Mouse (Mus musculus) limb, embryonic 11.5 days (tissue): Measurements from ENCODE around the gene Duxbl2. TPM values are rescaled to one million over a fixed set of nuclear protein-coding genes. Genes with fewer than 3 reads are reported as not detected.
"Not testable (repeated sequence)": the region's sequence is repeated elsewhere in the genome, so short reads cannot be mapped to it uniquely, and the experiment has no call there.

ENCODE experiments used
- ATAC-seq: fragments of 200-750 bp; cut with Nextera tagmentation; 2 replicates; pipeline ENCODE4 v1.8.0; 2017; ENCODE audit warnings: low read depth; ENCODE audit not compliant: insufficient number of reproducible peaks, low FRiP score, low TSS enrichment
- DNase-seq: peaks from one replicate; pipeline ENCODE4 v3.0.0-alpha.2; 2015; ENCODE audit warnings: low spot score
- H3K27ac ChIP-seq: fragments of 300-500 bp; sonication (generic); replicated peaks from 2 replicates; pipeline ENCODE4 v1.5.1; 2014; ENCODE audit warnings: low read depth, mild to moderate bottlenecking, low read length
- H3K27me3 ChIP-seq: fragments of 300-500 bp; sonication (generic); 2 replicates; pipeline ENCODE4 v1.6.1; 2014; ENCODE audit warnings: mild to moderate bottlenecking, low read length, mixed read lengths; ENCODE audit not compliant: control insufficient read depth, insufficient read depth
- H3K36me3 ChIP-seq: fragments of 300-500 bp; sonication (generic); 2 replicates; pipeline ENCODE4 v1.6.1; 2014; ENCODE audit warnings: mild to moderate bottlenecking, low read length, moderate library complexity, mixed read lengths; ENCODE audit not compliant: control insufficient read depth, insufficient read depth
- H3K4me1 ChIP-seq: fragments of 300-500 bp; sonication (generic); 2 replicates; pipeline ENCODE4 v1.6.1; 2014; ENCODE audit warnings: low read length, mixed read lengths; ENCODE audit not compliant: control insufficient read depth, insufficient read depth
- H3K4me2 ChIP-seq: fragments of 300-500 bp; sonication (generic); 2 replicates; pipeline ENCODE4 v1.6.1; 2014; ENCODE audit warnings: low read depth, mild to moderate bottlenecking, moderate library complexity; ENCODE audit not compliant: severe bottlenecking
- H3K4me3 ChIP-seq: fragments of 300-500 bp; sonication (generic); 2 replicates; pipeline ENCODE4 v1.5.1; 2014; ENCODE audit warnings: low read depth, low read length
- H3K9ac ChIP-seq: fragments of 300-500 bp; sonication (generic); 2 replicates; pipeline ENCODE4 v1.6.1; 2014; ENCODE audit warnings: mild to moderate bottlenecking, low read length
- H3K9me3 ChIP-seq: fragments of 300-500 bp; sonication (generic); 2 replicates; pipeline ENCODE4 v1.6.1; 2016; ENCODE audit warnings: low read length; ENCODE audit not compliant: control insufficient read depth
- WGBS: fragments of 180-500 bp; shearing (Covaris S2); extraction: QIAGEN DNeasy Blood & Tissue Kit; methylation state at CpG from one replicate; pipeline ENCODE4 v1.1.7; 2014; 5-methylcytosine and 5-hydroxymethylcytosine counted together
- polyA plus RNA-seq: library from polyadenylated mRNA; unstranded; fragments of >200 nt; fragmentation: Nextera tagmentation; extraction: Ambion mirVana; gene quantifications from 2 replicates; pipeline ENCODE4 v1.2.1, GENCODE M21; 2014

The Duxbl2 gene
- polyA plus RNA-seq, 1 experiment from 2014 or later, result not detected

GRCm38 (mm10) chr14:26156032-26156431, 37.9 kb downstream of the Duxbl2 start:
- not testable (repeated sequence) for H3K4me3 ChIP-seq, H3K27ac ChIP-seq, ATAC-seq, H3K4me2 ChIP-seq, H3K36me3 ChIP-seq, H3K9ac ChIP-seq, DNase-seq, H3K4me1 ChIP-seq, H3K27me3 ChIP-seq, H3K9me3 ChIP-seq
- WGBS, result no CpG with 5 or more reads among the region's 7 CpGs

- H3K9me3 ChIP-seq, H3K36me3 ChIP-seq, H3K4me1 ChIP-seq, H3K9ac ChIP-seq, H3K27ac ChIP-seq, DNase-seq, H3K27me3 ChIP-seq, H3K4me3 ChIP-seq, H3K4me2 ChIP-seq, ATAC-seq: not testable (repeated sequence)
- WGBS, result no CpG with 5 or more reads among the region's 9 CpGs
Observed at GRCm38 (mm10) chr14:26161156-26161555, 43.0 kb downstream of the Duxbl2 start.

DNA sequence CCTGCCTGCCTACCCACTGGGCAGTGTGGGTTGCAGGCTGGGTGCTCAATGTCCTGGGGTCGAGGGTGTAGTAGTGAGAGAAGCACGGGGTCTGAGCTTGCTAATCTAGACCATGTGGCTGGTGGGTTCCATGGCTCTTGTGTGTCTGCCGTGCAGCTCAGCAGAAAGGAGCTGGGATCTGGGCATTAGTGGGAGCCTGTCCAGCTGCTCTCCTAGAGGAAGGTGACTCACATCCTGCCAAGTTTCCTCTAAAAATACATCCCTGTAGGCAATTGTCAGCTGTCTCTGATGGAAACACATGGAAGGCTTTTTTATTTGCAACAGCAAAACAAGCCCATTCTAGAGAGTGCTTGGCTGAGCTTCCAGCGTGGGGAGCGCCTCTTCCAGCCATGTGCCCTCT, 44.3 kb downstream of the Duxbl2 start:
- WGBS, result no CpG with 5 or more reads among the region's 5 CpGs
- not testable (repeated sequence) for H3K4me1 ChIP-seq, ATAC-seq, H3K4me3 ChIP-seq, DNase-seq, H3K27me3 ChIP-seq, H3K27ac ChIP-seq, H3K9me3 ChIP-seq, H3K36me3 ChIP-seq, H3K9ac ChIP-seq, H3K4me2 ChIP-seq

DNA sequence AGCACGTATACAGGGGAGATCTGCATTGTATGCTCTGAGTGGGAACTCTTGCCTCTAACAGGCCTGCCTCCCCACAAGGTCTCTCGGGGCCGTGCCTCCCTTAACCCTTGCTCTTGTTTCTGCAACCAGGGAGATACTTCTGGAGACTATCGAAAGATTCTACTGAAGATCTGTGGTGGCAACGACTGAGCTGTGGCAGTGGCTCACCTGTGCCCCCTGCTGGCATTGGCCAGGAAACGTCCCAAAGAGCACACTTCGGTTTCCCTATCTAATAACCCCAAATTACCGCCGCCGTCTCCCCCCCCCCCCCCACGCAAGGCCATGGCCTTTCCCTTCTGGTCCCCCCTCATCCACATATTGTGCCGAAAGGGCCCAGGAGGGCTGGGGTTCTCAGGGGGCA, 47.1 kb downstream of the Duxbl2 start:
- not testable (repeated sequence) for H3K9ac ChIP-seq, H3K9me3 ChIP-seq, H3K4me1 ChIP-seq, H3K4me2 ChIP-seq, ATAC-seq, H3K27ac ChIP-seq, H3K36me3 ChIP-seq, H3K4me3 ChIP-seq, DNase-seq, H3K27me3 ChIP-seq
- WGBS, result no CpG with 5 or more reads among the region's 12 CpGs

DNA sequence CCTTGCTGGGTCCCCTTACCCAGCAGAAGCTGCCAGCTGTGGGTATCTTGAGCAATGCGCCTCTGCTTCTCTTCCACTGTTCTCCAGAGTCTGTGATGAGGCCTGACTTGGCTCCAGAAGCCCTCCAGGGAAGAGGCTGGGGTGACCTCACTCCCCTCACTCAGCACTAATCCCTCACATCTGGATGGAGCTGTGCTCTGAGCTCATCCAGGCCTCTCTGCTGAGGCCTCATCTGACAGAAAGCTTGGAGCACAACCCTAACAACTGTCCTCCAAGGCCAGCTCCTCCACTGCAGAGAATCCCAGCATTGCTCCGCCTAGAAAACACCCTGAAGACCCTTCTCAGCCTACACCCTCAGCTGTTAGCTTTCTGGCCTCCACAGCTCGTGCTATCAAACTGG, 55.8 kb downstream of the Duxbl2 start:
- H3K9me3 ChIP-seq, H3K27ac ChIP-seq, ATAC-seq, H3K4me1 ChIP-seq, H3K36me3 ChIP-seq, H3K27me3 ChIP-seq, DNase-seq, H3K9ac ChIP-seq, H3K4me3 ChIP-seq, H3K4me2 ChIP-seq: not testable (repeated sequence)
- WGBS, result no CpG with 5 or more reads among the region's 3 CpGs

DNA sequence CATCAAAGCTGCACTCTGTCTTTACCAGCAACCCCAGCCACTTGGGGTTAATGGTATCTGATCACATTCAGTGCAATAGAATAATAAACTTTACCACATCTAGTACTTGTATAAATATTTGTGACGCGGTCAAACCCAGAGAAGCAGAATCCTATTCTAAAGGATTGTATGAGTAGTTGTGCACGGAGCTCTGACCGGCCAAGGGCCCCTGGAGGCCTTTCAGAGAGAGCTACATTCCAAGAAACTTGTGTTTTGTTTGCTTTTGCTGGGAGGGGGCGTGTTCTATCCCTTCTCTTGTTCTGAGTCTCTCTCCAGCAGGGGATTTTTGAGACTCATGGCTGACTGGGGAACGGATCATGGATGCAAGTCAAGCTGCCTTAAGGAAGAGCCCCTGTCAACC, 56.9 kb downstream of the Duxbl2 start:
- WGBS, result no CpG with 5 or more reads among the region's 6 CpGs
- not testable (repeated sequence) for H3K4me2 ChIP-seq, H3K9ac ChIP-seq, H3K36me3 ChIP-seq, DNase-seq, ATAC-seq, H3K27ac ChIP-seq, H3K4me1 ChIP-seq, H3K4me3 ChIP-seq, H3K9me3 ChIP-seq, H3K27me3 ChIP-seq

Other genes starting within 250 kb of the Duxbl2 start
- not detected in 2 replicates for gene Plac9a, start 215.2 kb upstream of the Duxbl2 start, polyA plus RNA-seq
- gene Tmem254a, start 190.7 kb upstream of the Duxbl2 start, polyA plus RNA-seq, result 3.6 and 4.5 TPM in 2 replicates
- gene Cphx1, start 180.0 kb upstream of the Duxbl2 start, polyA plus RNA-seq, result not detected in 2 replicates
- 2.9 and 3.6 TPM in 2 replicates for gene Duxbl1, start 139.8 kb upstream of the Duxbl2 start, polyA plus RNA-seq
- gene Gm9780, start 75.6 kb upstream of the Duxbl2 start, polyA plus RNA-seq, result not detected in 2 replicates
- gene Tmem254c, start 51.0 kb upstream of the Duxbl2 start, polyA plus RNA-seq, result 19.9 and 24.4 TPM in 2 replicates
- gene Cphx2, start 36.8 kb upstream of the Duxbl2 start, polyA plus RNA-seq, result not detected in 2 replicates
- not detected in 2 replicates for gene Cphx3, start 36.1 kb upstream of the Duxbl2 start, polyA plus RNA-seq
- gene Plac9b, start 64.1 kb downstream of the Duxbl2 start, polyA plus RNA-seq, result 0.45 TPM in 1 of 2 replicates, not detected in the other
- gene Tmem254b, start 88.7 kb downstream of the Duxbl2 start, polyA plus RNA-seq, result 19.6 and 21.2 TPM in 2 replicates
- gene Duxbl3, start 139.6 kb downstream of the Duxbl2 start, polyA plus RNA-seq, result 1.3 and 4.0 TPM in 2 replicates